In the genomic region with DNA sequence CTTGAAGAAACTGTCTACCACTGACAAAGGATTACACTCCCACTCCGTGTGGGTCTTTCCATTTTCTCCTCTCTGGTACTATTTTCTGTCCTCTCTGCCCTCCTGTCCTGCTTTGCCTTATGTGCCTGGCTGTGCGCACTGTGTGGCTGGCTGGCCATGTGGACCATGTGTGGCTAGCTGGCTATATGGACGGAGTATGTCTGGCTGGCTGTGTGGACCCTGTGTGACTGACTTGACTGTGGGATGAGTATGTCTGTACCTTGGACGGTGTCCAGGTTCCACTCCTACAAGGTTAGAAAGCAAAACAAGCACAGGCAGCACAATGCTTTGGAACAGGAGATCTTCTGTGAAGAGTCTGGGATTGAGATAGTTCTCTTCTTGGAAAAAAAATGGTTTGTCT, we compare ENCODE assay signal across 15 mouse cellular contexts.
A peak's percentile ranks its signal among the peaks of the same experiment; 100 is the strongest.
DNase-seq lines count a peak whose midpoint lies in the region; TF ChIP-seq lines count a peak whose summit lies in the region.
"Had no signal": no experiment of that assay in that cellular context is flagged by ENCODE, and none has a peak within 500 bp of the region (broad histone marks: within the 10 kb centered on the region; RNA-seq: fewer than 3 reads in every experiment).

No protein-coding gene starts in this region.

- peak; percentile 27 to 35 for DNase-seq in frontal cortex, adult 2 months (ENCODE audit: extremely low spot score in 1 of 2, low spot score in 1 of 2)
- no peak for DNase-seq in frontal cortex, postnatal 10 days (ENCODE audit: low spot score in 2 of 2)
- no peak for DNase-seq in layer of hippocampus, adult 2 months (ENCODE audit: low spot score in 2 of 2)
- no peak for DNase-seq in layer of hippocampus, postnatal 25 days (ENCODE audit: extremely low spot score in 1 of 2, low spot score in 1 of 2)
- DNase-seq in right cerebral cortex, adult 18-20 months, result peak; percentile 50
- no peak for DNase-seq in right cerebral cortex, postnatal 14 days
- DNase-seq in spleen, postnatal 14 days (ENCODE audit: low spot score in 2 of 2), result no peak
- no peak for DNase-seq in spleen, postnatal 36 days (ENCODE audit: low spot score in 2 of 2)
- DNase-seq: cerebellum, adult 11-12 months; lung, postnatal 10 days; thymus, adult 18-20 months had no signal

- TF ChIP-seq CTCF in layer of hippocampus, adult 2 months (conservative IDR thresholded peaks at IDR 0.05), result no peak

- H3K27ac ChIP-seq in layer of hippocampus, adult 2 months, result peak overlapping the region; percentile 68
- H3K27ac ChIP-seq: heart, embryonic 15.5 days; hindbrain, embryonic 13.5 days; limb, embryonic 13.5 days; liver, embryonic 15.5 days had no signal

- no peak overlapping the region for H3K4me3 ChIP-seq in layer of hippocampus, adult 2 months
- H3K4me3 ChIP-seq: heart, embryonic 15.5 days; hindbrain, embryonic 13.5 days; limb, embryonic 13.5 days; liver, embryonic 15.5 days had no signal

Comparison
In these comparisons a context has a peak if more than half of its experiments do, and no peak if none do; other contexts are left out.
1. DNase-seq: peak in frontal cortex, adult 2 months (2 of 2) and right cerebral cortex, adult 18-20 months (single experiment); none in frontal cortex, postnatal 10 days (0 of 2), layer of hippocampus, adult 2 months (0 of 2), layer of hippocampus, postnatal 25 days (0 of 2), right cerebral cortex, postnatal 14 days (single experiment), spleen, postnatal 14 days (0 of 2) and spleen, postnatal 36 days (0 of 2).